Mouse (Mus musculus): Measurements from ENCODE around the gene Aym1.
"Not testable (repeated sequence)": the region's sequence is repeated elsewhere in the genome, so short reads cannot be mapped to it uniquely, and the experiment has no call there.

Gene Aym1

GRCm38 (mm10) chr5:113362258-113362996, 5.3 kb downstream of the Aym1 start:
- peaks cover 20% of the 10 kb centered on the region for H3K36me3 ChIP-seq (ENCODE audit: insufficient read depth, low read length)
- TF ChIP-seq CTCF (conservative IDR thresholded peaks at IDR 0.05; ENCODE audit: low read length) (no peak), POU5F1 (IDR thresholded peaks at IDR 0.05; ENCODE audit: borderline replicate concordance, low read length) (no peak), NANOG (IDR thresholded peaks at IDR 0.05; ENCODE audit: borderline replicate concordance, low read length) (no peak)
- peaks cover 3% of the 10 kb centered on the region for H3K27me3 ChIP-seq (ENCODE audit: insufficient read depth, low read length)
- no peaks in the 10 kb centered on the region for H3K9me3 ChIP-seq (ENCODE audit: low read length)
- no peak overlapping the region for H3K4me3 ChIP-seq (replicated peaks; ENCODE audit: low read length)
- H3K4me1 ChIP-seq (replicated peaks; ENCODE audit: low read depth, low read length): peaks cover 70% of the 10 kb centered on the region

GRCm38 (mm10) chr5:113363177-113363576, 6.1 kb downstream of the Aym1 start:
- no peaks in the 10 kb centered on the region for H3K9me3 ChIP-seq (ENCODE audit: low read length)
- TF ChIP-seq POU5F1 (IDR thresholded peaks at IDR 0.05; ENCODE audit: borderline replicate concordance, low read length) (no peak), CTCF (conservative IDR thresholded peaks at IDR 0.05; ENCODE audit: low read length) (no peak), NANOG (IDR thresholded peaks at IDR 0.05; ENCODE audit: borderline replicate concordance, low read length) (no peak)
- no peak overlapping the region for H3K4me3 ChIP-seq (replicated peaks; ENCODE audit: low read length)
- peaks cover 20% of the 10 kb centered on the region for H3K36me3 ChIP-seq (ENCODE audit: insufficient read depth, low read length)
- H3K4me1 ChIP-seq (replicated peaks; ENCODE audit: low read depth, low read length): peaks cover 70% of the 10 kb centered on the region
- peaks cover 3% of the 10 kb centered on the region for H3K27me3 ChIP-seq (ENCODE audit: insufficient read depth, low read length)

GRCm38 (mm10) chr5:113365921-113366320, 8.8 kb downstream of the Aym1 start:
- H3K9me3 ChIP-seq (ENCODE audit: low read length): no peaks in the 10 kb centered on the region
- peaks cover 67% of the 10 kb centered on the region for H3K4me1 ChIP-seq (replicated peaks; ENCODE audit: low read depth, low read length)
- peaks cover 3% of the 10 kb centered on the region for H3K27me3 ChIP-seq (ENCODE audit: insufficient read depth, low read length)
- no peak overlapping the region for H3K4me3 ChIP-seq (replicated peaks; ENCODE audit: low read length)
- peaks cover 14% of the 10 kb centered on the region for H3K36me3 ChIP-seq (ENCODE audit: insufficient read depth, low read length)
- peak; percentile 92 for TF ChIP-seq CTCF (conservative IDR thresholded peaks at IDR 0.05; ENCODE audit: low read length)
- no peak for TF ChIP-seq NANOG (IDR thresholded peaks at IDR 0.05; ENCODE audit: borderline replicate concordance, low read length)

- H3K9me3 ChIP-seq (ENCODE audit: low read length): not testable (repeated sequence)
Observed at GRCm38 (mm10) chr5:113367726-113368125, 10.6 kb downstream of the Aym1 start.

GRCm38 (mm10) chr5:113369262-113369868, 12.3 kb downstream of the Aym1 start:
- no peaks in the 10 kb centered on the region for H3K36me3 ChIP-seq (ENCODE audit: insufficient read depth, low read length)
- peaks cover 3% of the 10 kb centered on the region; the same call in 1 of the 2 replicates for H3K27me3 ChIP-seq (ENCODE audit: insufficient read depth, low read length)
- no peaks in the 10 kb centered on the region for H3K9me3 ChIP-seq (ENCODE audit: low read length)
- H3K4me1 ChIP-seq (replicated peaks; ENCODE audit: low read depth, low read length): peaks cover 79% of the 10 kb centered on the region
- H3K4me3 ChIP-seq (replicated peaks; ENCODE audit: low read length): no peak overlapping the region
- TF ChIP-seq POU5F1 (IDR thresholded peaks at IDR 0.05; ENCODE audit: borderline replicate concordance, low read length) (no peak), NANOG (IDR thresholded peaks at IDR 0.05; ENCODE audit: borderline replicate concordance, low read length) (no peak), CTCF (conservative IDR thresholded peaks at IDR 0.05; ENCODE audit: low read length) (no peak)

More at GRCm38 (mm10) chr5:113367726-113368125, 10.6 kb downstream of the Aym1 start:
- H3K4me1 ChIP-seq (replicated peaks; ENCODE audit: low read depth, low read length): peaks cover 73% of the 10 kb centered on the region
- H3K4me3 ChIP-seq (replicated peaks; ENCODE audit: low read length); H3K27me3 ChIP-seq (ENCODE audit: insufficient read depth, low read length); H3K36me3 ChIP-seq (ENCODE audit: insufficient read depth, low read length): not testable (repeated sequence)

- H3K27me3 ChIP-seq (ENCODE audit: insufficient read depth, low read length): no peaks in the 10 kb centered on the region
- no peaks in the 10 kb centered on the region for H3K36me3 ChIP-seq (ENCODE audit: insufficient read depth, low read length)
- peak overlapping the region; percentile 72; the same call in 1 of the 2 replicates for H3K4me3 ChIP-seq (replicated peaks; ENCODE audit: low read length)
- no peaks in the 10 kb centered on the region for H3K9me3 ChIP-seq (ENCODE audit: low read length)
- H3K4me1 ChIP-seq (replicated peaks; ENCODE audit: low read depth, low read length): peaks cover 87% of the 10 kb centered on the region
- no peak for TF ChIP-seq POU5F1 (IDR thresholded peaks at IDR 0.05; ENCODE audit: borderline replicate concordance, low read length)
- TF ChIP-seq NANOG (IDR thresholded peaks at IDR 0.05; ENCODE audit: borderline replicate concordance, low read length): no peak
- TF ChIP-seq CTCF (conservative IDR thresholded peaks at IDR 0.05; ENCODE audit: low read length): no peak
Observed at GRCm38 (mm10) chr5:113372449-113372848, 15.4 kb downstream of the Aym1 start.

GRCm38 (mm10) chr5:113372995-113373950, 16.2 kb downstream of the Aym1 start:
- Histone ChIP-seq H3K4me1 (replicated peaks; ENCODE audit: low read depth, low read length) (peaks cover 78% of the 10 kb centered on the region), H3K36me3 (ENCODE audit: insufficient read depth, low read length) (no peaks in the 10 kb centered on the region), H3K27me3 (ENCODE audit: insufficient read depth, low read length) (no peaks in the 10 kb centered on the region), H3K9me3 (ENCODE audit: low read length) (peaks cover 3% of the 10 kb centered on the region), H3K4me3 (replicated peaks; ENCODE audit: low read length) (peak overlapping the region; percentile 72)
- TF ChIP-seq CTCF (conservative IDR thresholded peaks at IDR 0.05; ENCODE audit: low read length): peak; percentile 93
- TF ChIP-seq POU5F1 (IDR thresholded peaks at IDR 0.05; ENCODE audit: borderline replicate concordance, low read length): no peak

GRCm38 (mm10) chr5:113374290-113374689, 17.2 kb downstream of the Aym1 start:
- H3K4me1 ChIP-seq (replicated peaks; ENCODE audit: low read depth, low read length): peaks cover 74% of the 10 kb centered on the region
- peaks cover 6% of the 10 kb centered on the region for H3K9me3 ChIP-seq (ENCODE audit: low read length)
- no peaks in the 10 kb centered on the region for H3K27me3 ChIP-seq (ENCODE audit: insufficient read depth, low read length)
- TF ChIP-seq NANOG (IDR thresholded peaks at IDR 0.05; ENCODE audit: borderline replicate concordance, low read length) (no peak), POU5F1 (IDR thresholded peaks at IDR 0.05; ENCODE audit: borderline replicate concordance, low read length) (no peak), CTCF (conservative IDR thresholded peaks at IDR 0.05; ENCODE audit: low read length) (no peak)
- H3K36me3 ChIP-seq (ENCODE audit: insufficient read depth, low read length): no peaks in the 10 kb centered on the region
- no peak overlapping the region for H3K4me3 ChIP-seq (replicated peaks; ENCODE audit: low read length)

All from E14TG2a.4 (cell line).